Mouse (Mus musculus) hindbrain, embryonic 14.5 days (tissue): ENCODE measurements at regions not wholly inside any gene's neighbourhood (a gene's known extent, or its start where the extent isn't known, plus 50 kb on each side); places are given as distances from the start of the nearest gene placed in this dataset.

Source experiments
- ATAC-seq: fragments of 200-750 bp; cut with Nextera tagmentation; 2 replicates; pipeline ENCODE4 v1.8.0; 2017; ENCODE audit warnings: moderate number of reproducible peaks, mild to moderate bottlenecking, moderate TSS enrichment, moderate library complexity; ENCODE audit not compliant: low FRiP score
- DNase-seq: peaks from one replicate; pipeline ENCODE4 v3.0.0-alpha.2; 2015; ENCODE audit warnings: low spot score
- H3K27ac ChIP-seq: fragments of 300-500 bp; sonication (generic); 2 replicates; pipeline ENCODE4 v1.5.1; 2014; ENCODE audit warnings: mild to moderate bottlenecking, moderate library complexity
- H3K27me3 ChIP-seq: fragments of 300-500 bp; sonication (generic); 2 replicates; pipeline ENCODE4 v1.6.1; 2014; ENCODE audit warnings: mild to moderate bottlenecking, low read length, mixed read lengths; ENCODE audit not compliant: control insufficient read depth, insufficient read depth
- H3K36me3 ChIP-seq: fragments of 300-500 bp; sonication (generic); replicated peaks from 2 replicates; pipeline ENCODE4 v1.6.1; 2014; ENCODE audit not compliant: control insufficient read depth, insufficient read depth
- H3K4me1 ChIP-seq: fragments of 300-500 bp; sonication (generic); replicated peaks from 2 replicates; pipeline ENCODE4 v1.6.1; 2014; ENCODE audit warnings: antibody characterized with exemption, low read length, mixed read lengths; ENCODE audit not compliant: control insufficient read depth, insufficient read depth
- H3K4me2 ChIP-seq: fragments of 300-500 bp; sonication (generic); replicated peaks from 2 replicates; pipeline ENCODE4 v1.6.1; 2014; ENCODE audit warnings: mild to moderate bottlenecking, moderate library complexity
- H3K4me3 ChIP-seq: fragments of 300-500 bp; sonication (generic); replicated peaks from 2 replicates; pipeline ENCODE4 v1.5.1; 2014; ENCODE audit warnings: mild to moderate bottlenecking, low read length
- H3K9ac ChIP-seq: fragments of 300-500 bp; sonication (generic); 2 replicates; pipeline ENCODE4 v1.6.1; 2014
- H3K9me3 ChIP-seq: fragments of 300-500 bp; sonication (generic); 2 replicates; pipeline ENCODE4 v1.6.1; 2016; ENCODE audit warnings: low read length; ENCODE audit not compliant: control insufficient read depth
- WGBS: fragments of 180-500 bp; shearing (Covaris S2); extraction: QIAGEN DNeasy Blood & Tissue Kit; methylation state at CpG from one replicate; pipeline ENCODE4 v1.1.7; 2014; 5-methylcytosine and 5-hydroxymethylcytosine counted together

DNA sequence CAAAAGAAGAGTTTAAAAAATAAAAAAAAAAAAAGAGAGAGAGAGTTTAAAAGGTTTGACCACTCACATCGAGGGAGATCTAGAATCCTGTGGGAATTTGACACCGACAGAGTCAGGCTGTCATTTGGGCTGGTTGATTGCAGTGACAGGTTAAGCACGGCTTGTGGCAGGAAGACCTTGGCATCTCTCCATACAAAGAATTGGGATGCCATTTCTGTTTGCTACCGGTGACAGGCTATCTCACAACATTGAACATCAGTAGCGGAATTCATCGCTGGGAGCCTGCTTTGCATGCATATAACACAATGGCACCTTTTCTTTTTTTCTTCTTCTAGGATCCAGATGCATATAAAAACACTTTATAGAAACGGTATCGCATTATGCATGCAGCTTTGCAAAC, 53.7 kb upstream of the Gm26657 start:
- no peak for ATAC-seq
- WGBS = 49% methylated on average over 8 of the region's 8 CpGs
- no peak overlapping the region for H3K9ac ChIP-seq
- no peaks in the 10 kb centered on the region for H3K27me3 ChIP-seq
- no peak overlapping the region for H3K27ac ChIP-seq
- no peak overlapping the region for H3K4me2 ChIP-seq
- no peak for DNase-seq
- 0 out of 2 replicates have a peak, but pooled peaks cover 6% of the 10 kb centered on the region for H3K4me1 ChIP-seq
- no peaks in the 10 kb centered on the region for H3K36me3 ChIP-seq
- H3K9me3 ChIP-seq = no peaks in the 10 kb centered on the region
- no peak overlapping the region for H3K4me3 ChIP-seq

DNA sequence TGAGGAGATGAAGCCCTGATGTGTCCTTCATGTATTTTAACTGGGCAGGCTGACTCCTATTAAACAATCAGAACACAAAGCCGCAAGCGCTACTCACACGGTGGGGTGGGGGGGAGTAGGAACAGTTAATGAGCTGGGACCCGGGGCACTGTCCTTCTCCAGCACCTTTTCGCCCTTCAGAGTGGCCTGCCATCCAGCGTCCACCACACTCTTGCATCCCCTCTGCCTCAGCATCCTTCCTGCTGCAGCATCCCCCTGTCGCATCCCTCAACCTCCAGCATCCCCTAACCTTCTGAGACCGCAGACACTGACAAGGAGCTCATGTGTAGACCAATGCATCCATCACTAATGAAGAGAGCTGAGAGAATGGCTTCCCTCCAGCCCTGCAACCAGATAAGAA, 54.2 kb upstream of the Gm26657 start:
- Histone ChIP-seq H3K9ac (0 out of 2 replicates have a peak overlapping the region, but pooled peaks have one; percentile 4), H3K36me3 (no peaks in the 10 kb centered on the region), H3K27ac (no peak overlapping the region), H3K4me2 (peak overlapping the region; percentile 28), H3K9me3 (no peaks in the 10 kb centered on the region), H3K4me1 (0 out of 2 replicates have a peak, but pooled peaks cover 6% of the 10 kb centered on the region), H3K27me3 (no peaks in the 10 kb centered on the region), H3K4me3 (no peak overlapping the region)
- ATAC-seq (peak; percentile 21; the same call in 1 of the 2 replicates), DNase-seq (no peak)
- WGBS = 52% methylated on average over 8 of the region's 8 CpGs

DNA sequence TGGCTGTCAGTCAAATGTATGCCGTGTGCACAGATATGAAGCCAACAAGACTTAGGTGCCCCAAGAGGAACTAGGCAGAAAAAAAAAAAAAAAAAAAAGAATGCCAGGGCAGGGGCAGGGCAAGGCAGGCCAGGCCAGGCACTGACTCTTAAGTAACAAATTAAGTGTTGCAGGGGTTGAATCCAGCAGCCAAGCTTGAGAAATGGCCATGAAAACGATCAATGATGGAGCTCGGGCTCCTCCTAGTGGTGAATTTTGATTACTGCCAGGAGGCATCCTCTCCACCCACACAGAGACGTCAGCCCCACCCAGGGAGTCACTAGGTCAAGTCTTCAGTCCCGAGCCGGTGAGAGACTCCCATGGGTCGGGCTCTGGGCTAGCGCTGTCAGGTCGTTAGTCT, 54.7 kb upstream of the Gm26657 start:
- no peak overlapping the region for H3K4me3 ChIP-seq

DNA sequence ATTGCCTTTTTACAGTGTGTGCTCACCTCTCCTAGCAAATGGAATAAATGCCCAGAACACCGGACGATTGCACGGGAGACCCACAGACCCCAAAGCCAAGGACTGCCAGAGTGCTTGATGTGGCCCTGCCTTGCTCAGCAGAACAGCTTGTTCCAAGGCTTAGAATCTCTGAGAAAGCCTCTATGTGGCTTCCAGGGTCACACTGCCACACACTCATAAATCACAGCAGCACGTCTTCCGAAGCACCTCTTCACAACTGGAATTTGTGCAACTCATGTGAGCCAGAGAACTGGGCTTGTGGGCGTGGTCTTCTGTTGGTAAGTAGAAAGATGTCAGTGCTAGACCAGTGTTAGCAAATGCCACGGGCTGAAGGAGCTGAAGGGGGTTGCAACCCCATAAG, 55.8 kb upstream of the Gm26657 start:
- ATAC-seq (no peak), DNase-seq (no peak)
- Histone ChIP-seq H3K36me3 (no peaks in the 10 kb centered on the region), H3K9ac (no peak overlapping the region), H3K27me3 (no peaks in the 10 kb centered on the region), H3K27ac (no peak overlapping the region), H3K4me2 (no peak overlapping the region), H3K9me3 (no peaks in the 10 kb centered on the region), H3K4me3 (no peak overlapping the region), H3K4me1 (0 out of 2 replicates have a peak, but pooled peaks cover 6% of the 10 kb centered on the region)
- 86% methylated on average over 7 of the region's 7 CpGs for WGBS

More for the DNA sequence above, 54.7 kb upstream of the Gm26657 start:
- H3K9me3 ChIP-seq = no peaks in the 10 kb centered on the region
- DNase-seq (peak; percentile 92), ATAC-seq (peak; percentile 80; the same call in 1 of the 2 replicates)
- H3K9ac ChIP-seq = 0 out of 2 replicates have a peak overlapping the region, but pooled peaks have one; percentile 4
- WGBS = 6% methylated on average over 9 of the region's 9 CpGs
- H3K4me1 ChIP-seq = 0 out of 2 replicates have a peak, but pooled peaks cover 6% of the 10 kb centered on the region
- H3K27ac ChIP-seq = no peak overlapping the region
- H3K27me3 ChIP-seq = no peaks in the 10 kb centered on the region
- H3K36me3 ChIP-seq = no peaks in the 10 kb centered on the region
- H3K4me2 ChIP-seq = peak overlapping the region; percentile 28

DNA sequence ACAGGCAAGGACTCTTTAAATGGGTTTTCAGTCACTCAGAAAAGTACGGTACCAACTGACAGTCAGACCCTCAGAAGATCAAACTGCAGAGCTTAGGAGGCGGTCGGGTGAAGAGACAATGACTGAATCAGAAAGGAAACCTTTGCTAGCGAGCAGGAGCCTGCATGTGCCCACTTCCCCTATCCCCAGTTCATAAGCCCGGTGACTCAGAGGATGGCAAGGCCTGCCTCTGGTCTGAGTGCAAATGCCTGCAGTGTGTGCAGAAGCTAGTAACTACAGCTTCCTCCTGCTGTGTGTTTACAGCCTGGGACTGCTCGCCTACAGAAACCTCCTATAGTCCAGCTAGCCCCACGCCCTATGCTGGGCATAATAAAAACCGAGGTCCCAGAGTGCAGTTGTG, 58.7 kb upstream of the Gm26657 start:
- 83% methylated on average over 8 of the region's 8 CpGs for WGBS
- ATAC-seq = no peak

DNA sequence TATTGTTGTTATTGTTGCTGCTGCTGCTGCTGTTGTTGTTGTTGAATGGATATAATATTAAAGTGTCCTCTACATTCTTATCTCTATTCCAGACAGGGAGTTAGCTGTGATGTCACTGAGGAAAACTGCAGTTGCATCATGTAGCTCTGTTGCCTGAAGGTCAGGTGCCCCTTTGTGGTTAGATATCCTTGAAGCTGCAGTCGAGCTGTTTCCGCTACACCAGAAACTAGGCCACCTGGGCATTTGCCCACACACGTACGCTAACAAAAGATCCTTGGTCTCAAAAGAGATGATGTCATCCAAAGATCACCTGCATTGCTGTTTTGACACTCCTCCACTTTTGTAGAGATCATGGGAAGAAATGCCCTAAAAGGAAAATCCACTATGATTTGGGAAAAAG, 66.0 kb upstream of the Gm26657 start:
- no peaks in the 10 kb centered on the region for H3K4me1 ChIP-seq
- H3K4me3 ChIP-seq = no peak overlapping the region
- no peak overlapping the region for H3K4me2 ChIP-seq
- no peak overlapping the region for H3K27ac ChIP-seq
- WGBS = 91% methylated on average over 4 of the region's 4 CpGs
- ATAC-seq (no peak), DNase-seq (no peak)
- peaks cover 6% of the 10 kb centered on the region; the same call in 1 of the 2 replicates for H3K9me3 ChIP-seq
- no peaks in the 10 kb centered on the region for H3K27me3 ChIP-seq
- no peak overlapping the region for H3K9ac ChIP-seq
- H3K36me3 ChIP-seq = no peaks in the 10 kb centered on the region

More for the DNA sequence above, 58.7 kb upstream of the Gm26657 start:
- no peak overlapping the region for H3K4me3 ChIP-seq
- no peaks in the 10 kb centered on the region for H3K9me3 ChIP-seq
- DNase-seq = no peak
- no peaks in the 10 kb centered on the region for H3K36me3 ChIP-seq
- no peaks in the 10 kb centered on the region for H3K27me3 ChIP-seq
- H3K27ac ChIP-seq = no peak overlapping the region
- H3K4me1 ChIP-seq = 0 out of 2 replicates have a peak, but pooled peaks cover 6% of the 10 kb centered on the region
- H3K9ac ChIP-seq = no peak overlapping the region
- H3K4me2 ChIP-seq = no peak overlapping the region

DNA sequence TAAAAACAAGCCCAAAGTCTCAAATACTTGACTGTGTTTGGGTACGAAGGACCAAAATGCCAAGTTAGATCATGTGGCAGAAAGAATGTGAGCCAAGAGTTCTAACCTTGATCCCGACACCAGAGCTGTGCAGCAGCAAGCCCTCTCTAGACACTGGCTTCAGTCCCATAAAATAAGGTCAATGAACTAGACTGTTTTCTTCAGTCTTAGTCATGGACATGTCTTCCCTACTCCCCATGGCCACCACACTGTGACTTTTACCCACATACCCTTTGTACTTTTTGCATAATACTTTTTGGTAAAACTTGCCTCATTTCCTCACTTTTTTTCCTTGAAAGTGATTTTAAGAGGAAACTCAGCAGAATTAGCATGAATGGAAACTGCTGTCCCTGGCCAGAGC, 74.9 kb upstream of the Gm26657 start:
- no peak overlapping the region for H3K9ac ChIP-seq
- DNase-seq = no peak
- no peak overlapping the region for H3K27ac ChIP-seq
- no peaks in the 10 kb centered on the region for H3K4me1 ChIP-seq
- H3K4me2 ChIP-seq = no peak overlapping the region
- no peak for ATAC-seq
- WGBS = 90% methylated on average over 2 of the region's 2 CpGs
- no peaks in the 10 kb centered on the region for H3K36me3 ChIP-seq
- H3K27me3 ChIP-seq = no peaks in the 10 kb centered on the region
- no peak overlapping the region for H3K4me3 ChIP-seq
- H3K9me3 ChIP-seq = no peaks in the 10 kb centered on the region

DNA sequence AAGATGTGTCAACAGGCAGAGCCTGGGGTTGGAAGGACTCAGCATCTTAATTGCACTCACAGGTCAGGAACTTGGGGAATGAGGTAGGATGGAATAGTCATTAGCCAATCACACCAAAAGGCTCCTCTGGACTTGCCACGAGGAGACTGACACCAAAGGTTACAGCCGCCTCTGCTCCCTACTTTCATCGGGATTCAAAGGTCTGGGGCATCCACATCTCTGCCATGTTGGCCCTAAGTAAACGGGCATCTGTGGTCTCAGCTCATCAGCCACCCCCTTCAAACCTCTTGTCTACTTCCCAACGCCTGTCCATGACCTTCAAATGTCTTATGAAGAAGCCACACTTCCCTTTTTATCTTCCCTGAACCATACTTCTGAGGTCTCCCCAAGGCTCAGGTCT, 78.1 kb upstream of the Gm26657 start:
- no peaks in the 10 kb centered on the region for H3K27me3 ChIP-seq
- no peak overlapping the region for H3K27ac ChIP-seq
- no peak for DNase-seq
- no peak overlapping the region for H3K4me2 ChIP-seq
- H3K9ac ChIP-seq = no peak overlapping the region
- 80% methylated on average over 5 of the region's 5 CpGs for WGBS
- no peaks in the 10 kb centered on the region for H3K36me3 ChIP-seq
- ATAC-seq = no peak
- no peaks in the 10 kb centered on the region for H3K9me3 ChIP-seq
- H3K4me1 ChIP-seq = no peaks in the 10 kb centered on the region
- H3K4me3 ChIP-seq = no peak overlapping the region

DNA sequence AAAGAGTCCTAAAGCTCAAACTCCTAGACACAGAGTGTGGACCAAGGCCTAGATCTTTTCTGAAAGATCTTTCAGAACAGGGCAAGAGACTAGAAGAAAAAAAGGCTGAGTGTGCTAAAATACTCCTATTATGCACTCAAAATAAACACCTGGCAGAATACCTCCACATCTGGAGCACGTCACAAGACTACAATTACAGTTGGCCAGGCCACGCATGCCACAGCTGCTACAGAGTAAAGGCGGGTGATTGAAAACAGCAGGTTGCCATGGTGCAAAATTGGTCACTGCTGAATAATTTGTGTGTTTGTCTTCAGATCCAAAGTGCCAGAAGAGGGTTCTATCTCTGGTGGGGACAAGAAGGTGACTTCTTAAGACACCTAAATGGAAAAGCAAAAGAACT, 82.8 kb upstream of the Gm26657 start:
- no peaks in the 10 kb centered on the region for H3K36me3 ChIP-seq
- no peaks in the 10 kb centered on the region for H3K27me3 ChIP-seq
- H3K4me3 ChIP-seq = no peak overlapping the region
- DNase-seq (no peak), ATAC-seq (no peak)
- no peak overlapping the region for H3K27ac ChIP-seq
- H3K4me2 ChIP-seq = no peak overlapping the region
- no peak overlapping the region for H3K9ac ChIP-seq
- H3K4me1 ChIP-seq = no peaks in the 10 kb centered on the region
- 80% methylated on average over 3 of the region's 3 CpGs for WGBS
- no peaks in the 10 kb centered on the region for H3K9me3 ChIP-seq

DNA sequence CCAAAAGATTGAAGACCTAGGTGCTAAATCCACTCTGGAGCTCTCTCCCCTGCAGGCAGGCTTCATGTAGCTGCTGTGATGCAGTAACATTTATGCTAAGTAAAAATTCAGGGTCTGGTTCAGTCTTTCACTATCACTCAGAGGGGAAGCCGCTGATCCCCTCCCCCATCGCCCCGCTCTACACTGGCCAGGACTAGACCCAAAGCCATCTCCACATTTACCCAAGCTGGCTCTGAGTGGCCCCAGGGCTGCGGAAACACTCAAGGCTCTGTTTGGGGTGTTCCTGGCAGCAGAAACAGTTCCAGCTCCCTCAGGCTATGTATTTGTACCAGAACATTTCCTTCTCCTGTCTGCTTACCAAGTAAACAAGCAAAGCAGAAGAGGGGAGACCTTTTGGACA, 85.5 kb upstream of the Gm26657 start:
- Histone ChIP-seq H3K4me1 (no peaks in the 10 kb centered on the region), H3K4me2 (no peak overlapping the region), H3K9ac (no peak overlapping the region), H3K36me3 (no peaks in the 10 kb centered on the region), H3K27me3 (no peaks in the 10 kb centered on the region), H3K4me3 (no peak overlapping the region), H3K9me3 (no peaks in the 10 kb centered on the region), H3K27ac (no peak overlapping the region)
- no peak for DNase-seq
- no peak for ATAC-seq
- 82% methylated on average over 4 of the region's 4 CpGs for WGBS
